Mouse (Mus musculus) adrenal gland, postnatal 10 days (tissue): ENCODE data around the gene Slc25a54. TPM values are rescaled to one million over a fixed set of nuclear protein-coding genes. Genes with fewer than 3 reads are reported as not detected.

Source experiments
- DNase-seq: peaks from one replicate; pipeline ENCODE4 v3.0.0; 2021; ENCODE audit warnings: mixed read lengths
- long read RNA-seq, 2 experiments: library from polyadenylated mRNA; stranded (forward); transcript quantifications; one replicate each; pipeline ENCODE4 v2.0.0; 2021
- total RNA-seq, 2 experiments: library from RNA; stranded (reverse); gene quantifications; 2 replicates each; pipeline ENCODE4 v1.2.3; 2021

The Slc25a54 gene
- total RNA-seq = not detected
- long read RNA-seq, experiment 1 = 0 reads
- long read RNA-seq, experiment 2 = 0 reads

- DNase-seq = no peak
Measured at GRCm38 (mm10) chr3:109080169-109080568, at the start of gene Slc25a54. Gene Slc25a54 (plus strand): TSS chr3:109080469.

- DNase-seq = peak; percentile 21
Measured at GRCm38 (mm10) chr3:109030817-109031216, 49.5 kb upstream of the Slc25a54 start.

DNA sequence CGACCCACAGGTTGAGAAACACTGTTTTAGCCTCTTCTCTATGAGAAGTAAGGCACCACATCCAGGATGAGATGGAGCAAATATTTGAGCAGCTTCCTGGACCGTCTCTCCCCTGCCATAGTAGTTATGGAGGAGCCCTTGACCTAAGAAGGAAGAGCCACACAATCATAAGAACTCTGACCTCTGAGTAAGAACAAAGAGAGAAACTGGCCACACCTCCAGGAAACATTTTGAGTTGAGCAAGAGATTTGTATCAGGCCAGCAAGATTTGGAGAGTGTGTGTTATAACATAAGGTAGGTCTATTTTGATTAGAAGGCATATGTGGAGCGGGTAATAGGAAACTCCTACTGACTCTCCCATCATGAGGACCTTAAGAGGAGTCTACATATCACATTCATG is 48.6 kb upstream of the Slc25a54 start:
- DNase-seq = peak; percentile 16

DNA sequence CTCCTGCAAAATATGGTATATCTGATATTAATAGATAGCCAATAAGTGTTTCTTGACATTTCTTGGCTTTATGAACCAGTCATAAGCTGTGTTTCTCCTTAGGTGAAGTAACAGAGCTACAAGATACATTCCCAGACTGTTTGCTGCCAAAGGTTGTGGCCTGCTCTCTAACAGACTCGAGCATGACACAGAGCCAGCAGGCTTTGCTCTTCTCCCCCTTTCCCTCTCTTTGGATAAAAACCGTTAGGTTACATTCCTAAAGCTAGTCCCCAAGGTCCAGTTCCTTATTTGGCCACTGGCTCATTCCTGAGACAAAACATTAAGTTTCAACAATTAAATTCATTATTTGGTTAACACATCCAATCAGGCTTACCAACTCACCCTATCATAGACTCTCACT is 48.0 kb upstream of the Slc25a54 start:
- no peak for DNase-seq

GRCm38 (mm10) chr3:109034411-109034810 is 45.9 kb upstream of the Slc25a54 start:
- DNase-seq = peak; percentile 25

GRCm38 (mm10) chr3:109040908-109041307 is 39.4 kb upstream of the Slc25a54 start:
- DNase-seq = no peak

GRCm38 (mm10) chr3:109043395-109043794 is 36.9 kb upstream of the Slc25a54 start:
- DNase-seq = no peak

DNA sequence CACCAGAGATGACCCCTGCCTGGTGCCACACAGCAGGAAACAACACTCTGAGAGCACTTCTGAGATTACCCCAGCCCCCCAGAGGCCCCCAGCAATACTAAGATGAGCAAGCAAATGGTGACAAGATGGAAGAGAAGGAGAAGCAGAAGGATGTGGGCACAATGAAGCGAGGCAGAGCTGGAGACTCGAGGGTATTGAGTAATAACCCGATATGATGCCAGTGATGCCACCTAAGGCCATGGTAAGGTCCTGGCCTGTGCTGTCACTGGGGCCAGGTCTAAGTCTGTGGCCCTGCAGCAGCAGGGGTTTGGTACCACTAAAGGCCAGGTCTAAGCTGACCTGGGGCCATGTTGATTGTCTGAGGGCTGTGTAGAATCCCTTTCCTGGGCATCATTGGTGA is 33.8 kb upstream of the Slc25a54 start:
- no peak for DNase-seq

GRCm38 (mm10) chr3:109047707-109048283 is 32.5 kb upstream of the Slc25a54 start:
- no peak for DNase-seq

DNA sequence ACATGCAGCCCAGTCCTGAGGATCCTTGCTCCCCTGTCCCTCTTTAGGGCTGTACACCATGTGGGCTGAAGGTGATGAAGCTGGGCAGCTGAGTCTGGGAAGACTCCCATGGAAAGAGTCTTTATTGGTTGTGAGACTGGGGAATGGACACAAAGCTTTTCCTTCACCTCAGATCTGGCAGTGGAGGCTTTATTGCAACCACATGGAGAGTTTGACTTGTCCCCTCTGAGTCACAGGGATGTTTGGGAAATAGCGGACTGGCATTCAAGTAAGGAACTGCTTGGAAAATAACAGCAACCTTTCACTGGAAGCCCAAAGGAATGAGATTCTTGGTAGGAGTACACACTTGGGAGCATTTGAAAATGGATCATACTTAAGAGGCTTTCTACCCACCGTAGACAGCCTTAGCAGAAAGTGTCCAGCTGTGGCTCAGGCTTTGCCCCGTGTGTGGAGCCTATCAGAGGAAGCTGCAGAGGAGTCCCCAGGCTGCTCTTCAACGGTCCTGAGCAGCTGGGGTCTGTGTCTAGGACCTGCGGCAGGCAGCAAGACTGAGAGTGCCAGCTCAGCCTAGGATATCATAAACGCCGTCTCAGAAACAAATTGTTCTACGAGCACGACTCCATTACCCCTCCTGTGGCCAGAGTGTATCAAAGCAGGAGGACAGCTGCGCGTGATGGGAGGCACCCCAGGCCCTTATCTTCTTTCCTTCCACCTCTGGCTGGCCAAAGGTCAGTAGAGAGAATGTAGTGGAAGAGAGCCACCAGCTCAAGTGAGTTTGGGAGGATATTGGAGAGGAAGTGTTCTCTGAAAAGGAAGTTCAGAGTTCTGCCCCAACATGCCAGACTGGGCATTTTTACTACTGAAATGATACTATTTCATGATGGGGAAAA is 29.0 kb upstream of the Slc25a54 start:
- DNase-seq = peak; percentile 21

DNA sequence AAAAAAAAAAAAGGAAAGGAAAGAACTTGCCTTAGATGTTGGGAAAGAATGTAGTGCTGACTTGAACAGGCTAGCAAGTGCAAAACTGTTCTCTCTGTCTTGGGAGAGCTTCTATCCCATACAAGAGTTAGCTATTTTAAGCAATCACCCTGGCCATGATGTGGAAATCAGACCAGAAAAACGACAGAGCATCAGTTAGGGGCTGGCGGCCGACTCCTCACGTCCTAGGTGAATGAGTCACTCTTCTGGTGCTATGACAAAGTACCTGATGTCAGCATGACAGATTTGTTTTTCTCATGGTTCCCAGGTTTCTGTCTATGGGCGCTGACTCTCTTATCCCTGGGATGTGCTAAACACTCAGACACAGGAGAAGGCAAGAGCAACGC is 28.3 kb upstream of the Slc25a54 start:
- no peak for DNase-seq

DNA sequence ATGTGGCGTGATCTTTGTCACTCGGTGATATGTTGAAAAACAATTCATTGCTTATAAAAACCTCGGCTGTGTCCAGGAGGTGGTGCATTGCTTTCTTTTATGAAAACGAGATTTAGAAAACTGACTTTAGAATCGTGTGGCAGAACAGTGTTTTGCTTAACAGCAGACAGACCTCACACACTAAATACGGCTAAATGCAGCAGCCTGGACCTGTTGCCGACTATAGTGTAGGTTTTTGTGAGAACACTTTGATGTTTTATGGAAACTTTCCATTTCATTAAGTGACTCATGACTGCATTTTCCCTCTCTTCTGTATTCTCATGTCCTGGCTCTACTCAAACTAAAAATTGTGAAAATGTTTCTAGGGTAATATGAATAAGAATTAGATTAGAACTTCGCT is 20.4 kb upstream of the Slc25a54 start:
- no peak for DNase-seq

DNA sequence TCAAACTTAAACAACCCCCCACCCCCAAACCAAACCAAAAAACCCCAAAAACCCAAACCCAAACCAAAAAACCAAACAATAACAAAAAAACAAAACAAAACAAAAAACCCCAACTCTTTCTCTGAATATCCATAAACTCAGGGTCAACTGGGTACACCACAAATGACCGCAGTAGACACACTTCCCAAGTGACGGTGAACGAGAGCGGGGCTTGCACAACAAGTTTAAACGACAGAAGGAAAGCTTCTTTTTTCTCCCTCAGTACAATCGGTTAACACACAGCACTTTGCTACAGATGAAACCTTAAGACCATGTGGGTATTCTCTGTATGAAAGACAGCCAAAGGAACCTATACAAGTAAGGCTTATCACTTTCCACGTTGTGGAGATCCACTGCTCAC is 17.9 kb upstream of the Slc25a54 start:
- no peak for DNase-seq

- DNase-seq = peak; percentile 46
Measured at GRCm38 (mm10) chr3:109062989-109063388, 17.3 kb upstream of the Slc25a54 start.

DNA sequence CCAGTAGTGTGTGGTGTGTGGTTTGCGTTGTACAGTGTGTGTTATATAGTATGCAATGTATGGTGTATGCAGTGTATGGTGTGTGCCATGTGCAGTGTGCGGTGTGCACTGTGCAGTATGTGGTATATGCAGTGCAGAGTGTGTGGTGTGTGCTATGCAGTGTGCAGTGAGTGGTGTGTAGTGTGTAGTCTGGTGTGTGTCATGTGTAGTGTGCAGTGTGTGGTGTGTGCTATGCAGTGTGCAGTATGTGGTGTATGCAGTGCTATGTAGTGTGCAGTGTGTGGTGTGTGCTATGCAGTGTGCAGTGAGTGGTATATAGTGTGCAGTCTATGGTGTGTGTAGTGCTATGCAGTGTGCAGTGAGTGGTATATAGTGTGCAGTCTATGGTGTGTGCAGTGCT is 4.1 kb downstream of the Slc25a54 start:
- no peak for DNase-seq

GRCm38 (mm10) chr3:109088460-109088859 is 8.2 kb downstream of the Slc25a54 start:
- DNase-seq = no peak

DNA sequence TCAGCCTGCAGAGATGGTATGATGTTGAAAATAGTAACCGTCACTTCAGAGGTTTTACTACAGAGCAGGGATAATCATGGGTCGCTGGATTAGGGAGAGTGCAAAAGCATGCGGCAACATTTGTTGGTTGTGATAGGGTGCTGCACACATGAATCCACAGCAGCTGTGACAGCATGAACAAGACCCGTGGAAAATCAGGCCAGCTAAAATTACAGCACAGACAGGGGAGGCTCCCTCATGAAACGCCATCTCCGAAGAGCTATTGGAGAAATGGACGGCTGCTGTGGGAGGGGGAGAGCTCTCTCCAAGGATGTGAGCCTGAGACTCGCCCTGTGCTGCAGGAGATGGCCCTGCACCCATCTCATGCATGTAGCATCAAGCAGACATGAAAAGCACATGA is 24.4 kb downstream of the Slc25a54 start:
- no peak for DNase-seq

GRCm38 (mm10) chr3:109117136-109117535 is 36.9 kb downstream of the Slc25a54 start:
- no peak for DNase-seq

GRCm38 (mm10) chr3:109119562-109119961 is 39.3 kb downstream of the Slc25a54 start:
- no peak for DNase-seq

DNA sequence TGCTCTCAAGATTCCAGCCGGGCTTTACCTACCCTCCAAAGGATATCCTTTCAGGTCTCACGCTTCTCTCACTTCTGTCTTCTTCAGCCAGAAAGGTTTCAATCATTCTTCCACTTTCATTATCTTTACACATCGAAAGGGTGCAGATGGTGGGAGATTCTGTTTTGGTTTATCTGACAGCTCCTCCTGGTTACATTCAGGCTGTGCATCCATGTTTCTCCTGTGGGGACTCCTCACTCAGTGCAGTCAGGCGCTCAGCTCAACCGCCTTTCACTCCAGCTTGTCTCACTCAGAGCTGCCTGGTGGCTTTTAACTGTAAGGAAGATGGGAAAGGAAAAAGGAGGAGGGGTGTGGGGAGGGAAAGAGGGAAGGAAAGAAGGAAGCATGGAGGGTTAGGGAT is 39.7 kb downstream of the Slc25a54 start:
- DNase-seq = no peak

- peak; percentile 68 for DNase-seq
Measured at GRCm38 (mm10) chr3:109122641-109123530, 42.6 kb downstream of the Slc25a54 start, which contains the start of gene Slc25a24. Gene Slc25a24 (plus strand): TSS chr3:109123149.

- peak; percentile 75 for DNase-seq
Measured at GRCm38 (mm10) chr3:109123531-109123981, 43.3 kb downstream of the Slc25a54 start.

DNA sequence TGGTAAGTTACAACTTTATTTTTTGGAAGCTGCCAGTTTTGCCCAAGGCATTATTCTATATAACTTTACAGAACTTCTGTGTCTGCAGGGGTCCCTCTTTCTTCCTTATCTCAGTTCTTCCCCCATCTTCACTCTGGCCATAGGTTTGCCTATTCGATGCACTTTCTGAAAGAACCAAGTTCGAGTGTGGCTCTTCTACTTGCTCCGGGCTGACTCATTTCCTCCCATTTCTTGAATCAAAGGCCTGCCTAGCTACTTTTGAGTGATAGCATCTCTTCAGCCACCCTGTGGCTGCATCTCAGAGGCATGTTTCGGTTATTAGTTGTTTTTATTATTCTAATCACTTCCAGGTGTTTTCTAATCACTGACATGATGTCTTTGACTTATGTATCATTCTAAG is 43.8 kb downstream of the Slc25a54 start:
- DNase-seq = no peak
